Mouse (Mus musculus) ES-E14 (cell line): ENCODE measurements around the gene Otor. TPM values are rescaled to one million over a fixed set of nuclear protein-coding genes. Genes with fewer than 3 reads are reported as not detected.
A peak's percentile ranks its signal among the peaks of the same experiment; 100 is the strongest.

ENCODE experiments used
- DNase-seq: peaks from one replicate; pipeline ENCODE4 v3.0.0-alpha.2; 2013; ENCODE audit warnings: low read depth, low spot score
- H3K27ac ChIP-seq: 2 replicates; pipeline ENCODE4 v1.5.1; 2012; ENCODE audit warnings: low read depth, mild to moderate bottlenecking, low read length, moderate library complexity, mixed read lengths; ENCODE audit not compliant: poor library complexity, insufficient read depth, severe bottlenecking
- H3K36me3 ChIP-seq: 2 replicates; pipeline ENCODE4 v1.6.1; 2012; ENCODE audit warnings: mild to moderate bottlenecking, low read length, moderate library complexity, mixed read lengths; ENCODE audit not compliant: control insufficient read depth, poor library complexity, insufficient read depth, severe bottlenecking
- H3K4me1 ChIP-seq, 2 experiments: fragments of 150-350 bp in 1 of 2; sonication (generic) in 1 of 2; 2 replicates each; pipeline ENCODE4 v1.6.1; 2012; ENCODE audit warnings: low read length in 2 of 2, mild to moderate bottlenecking in 1 of 2, mixed read lengths in 1 of 2; ENCODE audit not compliant: control insufficient read depth in 2 of 2, insufficient read depth in 2 of 2, poor library complexity in 1 of 2
- H3K4me3 ChIP-seq, 2 experiments: fragments of 150-350 bp in 1 of 2; sonication (generic) in 1 of 2; 2 replicates each; pipeline ENCODE4 v1.5.1; 2012; ENCODE audit warnings: low read length in 2 of 2, low read depth in 1 of 2, mild to moderate bottlenecking in 1 of 2, mixed read lengths in 1 of 2; ENCODE audit not compliant: insufficient read depth in 1 of 2, poor library complexity in 1 of 2, severe bottlenecking in 1 of 2
- H3K9ac ChIP-seq: 2 replicates; pipeline ENCODE4 v1.6.1; 2012; ENCODE audit warnings: low read depth, mild to moderate bottlenecking, low read length, mixed read lengths; ENCODE audit not compliant: poor library complexity, insufficient read depth, severe bottlenecking
- H3K9me3 ChIP-seq: fragments of 150-350 bp; sonication (generic); 2 replicates; pipeline ENCODE4 v1.6.1; 2012; ENCODE audit warnings: low read depth, mild to moderate bottlenecking, low read length; ENCODE audit not compliant: control insufficient read depth, insufficient read depth
- CHD2 ChIP-seq: IDR thresholded peaks from 2 replicates; pipeline ENCODE4 v1.6.1; 2014; ENCODE audit warnings: mild to moderate bottlenecking, low read depth, low read length, inconsistent platforms
- HCFC1 ChIP-seq: IDR thresholded peaks from 2 replicates; pipeline ENCODE4 v1.6.1; 2012; ENCODE audit warnings: low read length, inconsistent platforms, borderline replicate concordance; ENCODE audit not compliant: insufficient read depth
- MAFK ChIP-seq: IDR thresholded peaks from 2 replicates; pipeline ENCODE4 v1.6.1; 2014; ENCODE audit warnings: mild to moderate bottlenecking, low read depth, low read length, inconsistent platforms; ENCODE audit not compliant: insufficient read depth
- ZC3H11A ChIP-seq: IDR thresholded peaks from 2 replicates; pipeline ENCODE4 v1.6.1; 2012; ENCODE audit warnings: low read depth, mild to moderate bottlenecking, inconsistent platforms, low read length, borderline replicate concordance
- ZNF384 ChIP-seq: IDR thresholded peaks from 2 replicates; pipeline ENCODE4 v1.6.1; 2012; ENCODE audit warnings: low read depth, low read length, inconsistent platforms
- in situ Hi-C, 2 experiments: fragments of 600-800 bp; cut with MboI; formaldehyde crosslinking; loops; one replicate each; pipeline ENCODE4 v1.15.1; 2025; ENCODE audit warnings: low sequenced_read_pairs in 2 of 2, inconsistent platforms in 1 of 2; ENCODE audit not compliant: unreplicated experiment in 2 of 2
- total RNA-seq: library from RNA; depleted of rRNA; stranded (reverse); fragments of 300-350 nt; gene quantifications from 2 replicates; pipeline ENCODE4 v1.2.3, GENCODE M21; 2012

Otor gene
- total RNA-seq, 1 experiment = not detected

DNA sequence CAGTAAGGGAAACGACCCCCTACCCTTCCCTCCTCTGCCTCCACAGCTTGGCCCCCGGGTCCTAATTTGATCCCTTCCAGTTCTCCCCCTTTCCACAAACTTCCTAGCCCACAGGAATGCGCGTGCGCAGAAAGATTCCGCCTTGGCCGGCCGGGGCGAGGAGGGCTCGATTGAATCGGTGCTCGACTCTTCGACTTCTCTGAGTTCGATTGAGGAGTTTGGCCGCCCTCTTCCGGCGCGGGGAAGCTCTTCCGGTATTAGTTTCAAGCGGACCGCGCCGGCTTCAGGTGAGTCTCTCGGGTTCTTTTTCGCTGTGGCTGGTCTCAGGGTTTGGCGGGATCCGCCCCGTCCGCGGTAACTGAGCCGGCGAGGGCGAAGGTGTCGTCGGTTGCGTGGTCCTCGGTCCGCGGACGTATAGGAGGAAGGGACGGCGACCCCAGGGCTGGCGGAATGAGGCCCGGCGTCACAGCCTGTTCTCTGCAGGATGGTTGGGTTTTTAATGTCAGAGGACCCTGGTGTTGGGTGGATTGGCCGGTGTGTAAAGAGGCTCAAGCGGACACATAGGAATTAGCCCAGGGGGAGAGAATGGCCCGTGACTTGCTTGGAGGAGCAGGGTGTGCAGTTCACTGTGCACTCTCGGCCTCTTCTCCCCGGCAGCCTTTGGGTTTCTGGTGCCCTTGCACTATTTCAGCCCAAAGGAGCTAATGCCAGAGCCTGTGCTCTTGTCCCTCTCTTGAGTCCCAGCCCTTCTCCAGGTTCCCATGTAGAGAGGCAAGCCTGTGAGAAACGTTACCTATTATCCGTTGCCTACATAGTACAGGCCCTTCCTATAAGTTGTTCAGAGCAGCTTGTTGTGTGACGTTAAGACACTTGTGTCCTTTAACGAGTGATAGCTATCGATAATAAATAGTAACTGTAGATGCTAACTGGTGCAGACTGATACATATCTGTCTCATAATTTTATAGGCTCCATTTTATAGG, 15.2 kb upstream of the Otor start, which contains the start of gene Snrpb2:
TSS of gene Snrpb2 (plus strand) at position 228 of the 981 bp plus-strand sequence.
- Histone ChIP-seq H3K4me3 (peak within 1 kb of the TSS; percentile 94 to 95), H3K4me1 (peaks cover 0 to 4% of the 10 kb centered on the region in 2 experiments; a peak in 1 of 4 replicates), H3K36me3 (peaks cover 5% of the 10 kb centered on the region; the same call in 1 of the 2 replicates), H3K9me3 (no peaks in the 10 kb centered on the region), H3K9ac (peak within 1 kb of the TSS; percentile 96), H3K27ac (no peak within 1 kb of the TSS)
- in situ Hi-C loops = no loop called here
- DNase-seq = peak; percentile 92
- TF ChIP-seq MAFK (no peak), HCFC1 (peak; percentile 86)

DNA sequence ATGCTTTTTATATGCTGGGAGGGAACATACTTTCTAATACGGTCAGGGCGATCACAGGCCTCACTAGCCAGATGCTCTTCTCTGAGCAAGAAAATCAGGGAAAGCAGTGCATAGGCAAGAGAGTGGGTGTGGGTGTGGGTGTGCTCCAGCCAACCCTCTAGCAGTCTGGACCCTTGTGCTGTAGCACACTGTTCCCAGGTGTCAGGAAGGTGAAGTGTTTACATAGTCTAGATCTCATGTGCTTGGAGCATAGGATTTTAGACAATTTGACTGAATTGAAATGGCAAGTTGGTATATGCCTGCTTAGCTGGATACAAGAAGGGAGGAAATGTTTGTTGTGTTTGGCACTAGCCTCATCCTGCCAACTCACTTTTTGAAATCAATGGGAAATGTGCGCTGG, 12.4 kb upstream of the Otor start:
- H3K9me3 ChIP-seq = no peaks in the 10 kb centered on the region
- H3K9ac ChIP-seq = no peak overlapping the region
- H3K4me3 ChIP-seq = no peak overlapping the region
- no peak for TF ChIP-seq MAFK
- peaks cover 14% of the 10 kb centered on the region for H3K36me3 ChIP-seq
- H3K27ac ChIP-seq = no peak overlapping the region
- peaks cover 0 to 4% of the 10 kb centered on the region in 2 experiments; a peak in 1 of 4 replicates for H3K4me1 ChIP-seq
- no peak for DNase-seq
- in situ Hi-C loops = no loop called here

DNA sequence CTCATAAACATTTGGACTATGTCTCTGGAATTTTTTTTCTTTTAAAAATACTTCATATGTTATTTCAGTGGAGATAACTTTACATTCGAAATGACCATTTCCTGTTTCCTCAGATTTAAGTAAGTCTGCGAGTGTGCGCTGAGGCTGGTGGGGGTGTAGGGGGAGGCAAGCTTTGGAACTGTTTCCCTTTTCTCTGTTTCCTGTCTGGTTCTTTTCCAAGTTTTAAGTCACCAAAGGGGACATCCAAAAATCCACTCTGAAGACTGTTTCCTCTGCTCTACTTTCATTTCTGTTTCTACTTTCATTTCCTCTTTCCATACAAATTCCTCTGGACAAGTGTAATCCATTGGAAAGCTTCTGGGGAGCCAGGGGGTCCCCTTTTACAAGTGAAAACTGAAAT, 3.4 kb downstream of the Otor start:
- DNase-seq = no peak
- no peak overlapping the region for H3K9ac ChIP-seq
- H3K36me3 ChIP-seq = no peaks in the 10 kb centered on the region
- H3K9me3 ChIP-seq = no peaks in the 10 kb centered on the region
- in situ Hi-C loops = no loop called here
- H3K4me3 ChIP-seq = no peak overlapping the region
- no peaks in the 10 kb centered on the region for H3K4me1 ChIP-seq
- H3K27ac ChIP-seq = no peak overlapping the region
- TF ChIP-seq CHD2 (no peak), ZNF384 (no peak), HCFC1 (no peak), ZC3H11A (no peak), MAFK (no peak)

DNA sequence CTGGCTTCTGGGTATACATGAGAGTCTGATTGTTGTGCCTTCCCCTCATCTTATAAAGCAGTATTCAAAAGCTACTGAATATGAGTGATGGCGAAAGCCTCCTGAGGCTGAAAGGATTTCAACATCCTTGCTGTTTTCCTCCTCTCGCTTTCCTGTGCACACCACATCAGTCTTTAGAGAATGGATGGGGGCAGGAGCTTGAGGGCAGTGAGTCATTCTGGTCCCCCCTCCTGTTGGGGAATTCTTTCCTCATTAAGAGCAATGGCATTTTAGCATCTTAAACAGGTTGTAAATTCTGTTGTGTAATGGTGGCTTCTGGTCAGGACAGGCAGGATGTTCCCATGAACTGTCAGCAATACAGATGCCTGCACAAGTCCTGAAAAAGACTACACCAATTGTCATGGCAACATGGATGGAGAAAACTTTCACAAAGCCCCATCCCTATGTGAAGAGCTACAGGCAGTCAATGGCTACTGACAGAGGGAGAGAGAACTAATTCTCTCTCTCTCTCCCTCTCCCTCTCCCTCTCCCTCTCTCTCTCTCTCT, 6.7 kb downstream of the Otor start:
- no peaks in the 10 kb centered on the region for H3K9me3 ChIP-seq
- in situ Hi-C loops = no loop called here
- TF ChIP-seq CHD2 = no peak
- TF ChIP-seq ZC3H11A = no peak
- TF ChIP-seq ZNF384 = no peak
- no peak for TF ChIP-seq HCFC1
- TF ChIP-seq MAFK = no peak
- H3K36me3 ChIP-seq = no peaks in the 10 kb centered on the region
- no peak overlapping the region for H3K4me3 ChIP-seq
- no peak overlapping the region for H3K9ac ChIP-seq
- no peaks in the 10 kb centered on the region for H3K4me1 ChIP-seq
- no peak overlapping the region for H3K27ac ChIP-seq
- DNase-seq = no peak
